Mouse (Mus musculus): Measurements from ENCODE around the gene Fbxo22.
"Not testable (repeated sequence)": the region's sequence is repeated elsewhere in the genome, so short reads cannot be mapped to it uniquely, and the experiment has no call there.

Fbxo22 gene

GRCm38 (mm10) chr9:55240852-55241251 lies 32.1 kb downstream of the Fbxo22 start:
- no peak for DNase-seq

- DNase-seq: peak; percentile 57
Observed at GRCm38 (mm10) chr9:55241863-55242685, 33.3 kb downstream of the Fbxo22 start.

GRCm38 (mm10) chr9:55243280-55243679 lies 34.6 kb downstream of the Fbxo22 start:
- no peak for DNase-seq

GRCm38 (mm10) chr9:55244079-55244478 lies 35.4 kb downstream of the Fbxo22 start:
- no peak for DNase-seq

- DNase-seq: not testable (repeated sequence)
Observed at GRCm38 (mm10) chr9:55245057-55245750, 36.5 kb downstream of the Fbxo22 start.

GRCm38 (mm10) chr9:55246440-55246839 lies 37.7 kb downstream of the Fbxo22 start:
- no peak for DNase-seq

- no peak for DNase-seq
Observed at GRCm38 (mm10) chr9:55246918-55247317, 38.2 kb downstream of the Fbxo22 start.

GRCm38 (mm10) chr9:55248465-55248864 lies 39.7 kb downstream of the Fbxo22 start:
- DNase-seq: no peak

GRCm38 (mm10) chr9:55250595-55251247 lies 42.0 kb downstream of the Fbxo22 start:
- no peak for DNase-seq

- DNase-seq: not testable (repeated sequence)
Observed at GRCm38 (mm10) chr9:55252097-55252496, 43.4 kb downstream of the Fbxo22 start.

GRCm38 (mm10) chr9:55253849-55254248 lies 45.1 kb downstream of the Fbxo22 start:
- DNase-seq: no peak

GRCm38 (mm10) chr9:55255056-55255455 lies 46.3 kb downstream of the Fbxo22 start:
- no peak for DNase-seq

GRCm38 (mm10) chr9:55255604-55256003 lies 46.9 kb downstream of the Fbxo22 start:
- no peak for DNase-seq

GRCm38 (mm10) chr9:55257105-55257504 lies 48.4 kb downstream of the Fbxo22 start:
- DNase-seq: no peak

GRCm38 (mm10) chr9:55259741-55260140 lies 51.0 kb downstream of the Fbxo22 start:
- DNase-seq: no peak

- no peak for DNase-seq
Observed at GRCm38 (mm10) chr9:55264356-55265302, 55.9 kb downstream of the Fbxo22 start.

GRCm38 (mm10) chr9:55271960-55272560 lies 63.3 kb downstream of the Fbxo22 start:
- DNase-seq: no peak

- no peak for DNase-seq
Observed at GRCm38 (mm10) chr9:55273906-55274305, 65.2 kb downstream of the Fbxo22 start.

Measured in embryo, embryonic 11 days (tissue).